Mouse (Mus musculus) kidney, adult 8-10 months (tissue): ENCODE data around the gene Gm47791.

Experiments
- DNase-seq, 2 experiments: peaks; one replicate each; pipeline ENCODE4 v3.0.0; 2022

Gene Gm47791

GRCm38 (mm10) chr1:82771022-82771586 is at the start of gene Gm47791:
Gm47791 (minus strand) TSS chr1:82771243.
- DNase-seq: no peak

GRCm38 (mm10) chr1:82820626-82821186 is 49.7 kb upstream of the Gm47791 start:
- no peak for DNase-seq

- no peak for DNase-seq
Measured at GRCm38 (mm10) chr1:82820179-82820578, 49.1 kb upstream of the Gm47791 start.

- DNase-seq: no peak
Measured at GRCm38 (mm10) chr1:82819366-82819765, 48.3 kb upstream of the Gm47791 start.

- DNase-seq: peak; percentile 33 to 35
Measured at GRCm38 (mm10) chr1:82815941-82816716, 45.1 kb upstream of the Gm47791 start.

- DNase-seq: peak; percentile 72 to 88
Measured at GRCm38 (mm10) chr1:82811766-82812165, 40.7 kb upstream of the Gm47791 start.

GRCm38 (mm10) chr1:82808564-82808963 is 37.5 kb upstream of the Gm47791 start:
- DNase-seq: no peak

GRCm38 (mm10) chr1:82807206-82807605 is 36.2 kb upstream of the Gm47791 start:
- DNase-seq: no peak

GRCm38 (mm10) chr1:82806391-82806790 is 35.3 kb upstream of the Gm47791 start:
- DNase-seq: no peak

GRCm38 (mm10) chr1:82804059-82804458 is 33.0 kb upstream of the Gm47791 start:
- DNase-seq: no peak

GRCm38 (mm10) chr1:82803608-82804007 is 32.6 kb upstream of the Gm47791 start:
- peak in 1 of 2 experiments; percentile 19 for DNase-seq

GRCm38 (mm10) chr1:82801105-82801783 is 30.2 kb upstream of the Gm47791 start:
- DNase-seq: no peak

- no peak for DNase-seq
Measured at GRCm38 (mm10) chr1:82798922-82799321, 27.9 kb upstream of the Gm47791 start.

GRCm38 (mm10) chr1:82798304-82798703 is 27.3 kb upstream of the Gm47791 start:
- DNase-seq: peak in 1 of 2 experiments; percentile 13

- no peak for DNase-seq
Measured at GRCm38 (mm10) chr1:82797088-82797487, 26.0 kb upstream of the Gm47791 start.

- no peak for DNase-seq
Measured at GRCm38 (mm10) chr1:82795702-82796443, 24.8 kb upstream of the Gm47791 start.

GRCm38 (mm10) chr1:82795211-82795610 is 24.2 kb upstream of the Gm47791 start:
- no peak for DNase-seq

GRCm38 (mm10) chr1:82793986-82794385 is 22.9 kb upstream of the Gm47791 start:
- DNase-seq: no peak

- DNase-seq: no peak
Measured at GRCm38 (mm10) chr1:82793110-82793509, 22.1 kb upstream of the Gm47791 start.

- DNase-seq: no peak
Measured at GRCm38 (mm10) chr1:82792238-82792637, 21.2 kb upstream of the Gm47791 start.

GRCm38 (mm10) chr1:82791105-82791504 is 20.1 kb upstream of the Gm47791 start:
- no peak for DNase-seq

- no peak for DNase-seq
Measured at GRCm38 (mm10) chr1:82788070-82788469, 17.0 kb upstream of the Gm47791 start.

GRCm38 (mm10) chr1:82787414-82787813 is 16.4 kb upstream of the Gm47791 start:
- peak; percentile 58 to 63 for DNase-seq
